Mouse (Mus musculus) forebrain, embryonic 14.5 days (tissue): ENCODE measurements at regions not wholly inside any gene's neighbourhood (a gene's known extent, or its start where the extent isn't known, plus 50 kb on each side); places are given as distances from the start of the nearest gene placed in this dataset.
A peak's percentile ranks its signal among the peaks of the same experiment; 100 is the strongest.

ENCODE experiments used
- ATAC-seq: fragments of 200-750 bp; cut with Nextera tagmentation; 2 replicates; pipeline ENCODE4 v1.8.0; 2017; ENCODE audit warnings: mild to moderate bottlenecking, moderate library complexity
- DNase-seq: peaks from one replicate; pipeline ENCODE4 v3.0.0-alpha.2; 2015; ENCODE audit warnings: low spot score
- H3K27ac ChIP-seq: fragments of 300-500 bp; sonication (generic); 2 replicates; pipeline ENCODE4 v1.5.1; 2014; ENCODE audit warnings: low read depth, mild to moderate bottlenecking, control low read depth, low read length, moderate library complexity
- H3K27me3 ChIP-seq: fragments of 300-500 bp; sonication (generic); replicated peaks from 2 replicates; pipeline ENCODE4 v1.6.1; 2014; ENCODE audit warnings: low read length, control low read depth, mixed read lengths; ENCODE audit not compliant: control insufficient read depth, insufficient read depth
- H3K36me3 ChIP-seq: fragments of 300-500 bp; sonication (generic); 2 replicates; pipeline ENCODE4 v1.6.1; 2014; ENCODE audit warnings: low read length, control low read depth; ENCODE audit not compliant: control insufficient read depth, insufficient read depth
- H3K4me1 ChIP-seq: fragments of 300-500 bp; sonication (generic); 2 replicates; pipeline ENCODE4 v1.6.1; 2014; ENCODE audit warnings: antibody characterized with exemption, low read length, control low read depth; ENCODE audit not compliant: control insufficient read depth, insufficient read depth
- H3K4me2 ChIP-seq: fragments of 300-500 bp; sonication (generic); 2 replicates; pipeline ENCODE4 v1.6.1; 2014; ENCODE audit warnings: mild to moderate bottlenecking, control low read depth, low read length
- H3K4me3 ChIP-seq: fragments of 300-500 bp; sonication (generic); 2 replicates; pipeline ENCODE4 v1.5.1; 2014; ENCODE audit warnings: low read depth, low read length, control low read depth
- H3K9ac ChIP-seq: fragments of 300-500 bp; sonication (generic); 2 replicates; pipeline ENCODE4 v1.6.1; 2014; ENCODE audit warnings: mild to moderate bottlenecking, low read length, control low read depth, moderate library complexity
- H3K9me3 ChIP-seq: fragments of 300-500 bp; sonication (generic); replicated peaks from 2 replicates; pipeline ENCODE4 v1.6.1; 2016; ENCODE audit warnings: low read length, control low read depth, mixed read lengths; ENCODE audit not compliant: control insufficient read depth
- WGBS: fragments of 180-500 bp; shearing (Covaris S2); extraction: QIAGEN DNeasy Blood & Tissue Kit; methylation state at CpG from one replicate; pipeline ENCODE4 v1.1.7; 2014; 5-methylcytosine and 5-hydroxymethylcytosine counted together

DNA sequence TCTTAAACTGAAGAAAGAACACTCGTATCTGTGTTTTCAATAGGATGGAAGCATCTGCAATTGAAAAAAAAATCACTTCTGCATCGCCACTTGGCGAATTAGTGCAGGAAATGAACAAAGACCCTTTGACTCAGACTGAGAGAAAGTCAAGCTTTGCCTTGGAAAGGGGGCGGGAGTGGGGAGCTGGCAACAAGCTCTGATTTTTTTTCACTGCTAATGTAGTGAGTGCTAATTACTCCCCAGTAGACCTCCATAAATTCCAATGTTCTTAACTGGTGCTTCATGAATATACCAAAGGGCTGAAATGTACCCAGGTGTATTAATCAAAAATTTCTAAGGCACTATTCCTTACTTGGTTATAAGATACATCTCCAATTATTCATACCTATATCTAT, 597.0 kb upstream of the Stxbp6 start:
- 5% methylated on average over 4 of the region's 4 CpGs for WGBS
- DNase-seq, result peak; percentile 62
- no peak overlapping the region for H3K4me3 ChIP-seq

DNA sequence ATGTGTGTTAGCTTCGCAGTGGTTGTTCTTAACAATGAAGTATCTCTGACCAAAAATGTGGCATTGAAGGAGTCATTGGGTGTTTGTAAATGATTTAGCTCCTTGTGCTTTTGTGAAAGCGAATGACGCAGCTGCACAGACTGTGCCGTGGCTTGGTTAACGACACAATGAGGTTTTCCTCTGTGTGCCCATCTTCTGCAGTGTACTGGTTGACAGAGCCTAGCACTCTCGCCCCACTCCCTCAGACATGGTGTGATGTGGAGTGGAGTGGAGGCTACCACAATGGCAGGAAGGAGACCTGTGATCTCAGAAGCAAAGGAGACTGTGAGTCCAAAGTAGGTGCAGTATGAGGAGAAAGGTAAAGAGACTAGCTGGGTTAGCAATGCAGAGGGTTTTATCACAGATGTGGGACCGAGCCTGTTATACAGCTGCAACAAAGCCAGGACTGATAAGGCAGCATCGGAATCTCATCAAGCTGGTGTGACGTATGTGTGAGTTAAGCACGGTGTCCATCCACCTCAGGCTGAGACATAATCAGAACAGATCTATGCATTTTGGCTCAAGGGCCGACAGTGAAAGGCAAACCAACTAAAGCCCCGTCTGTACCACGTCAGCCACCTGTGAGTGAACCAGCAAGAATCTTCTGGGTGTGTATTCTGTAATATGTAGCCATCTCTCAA, 596.5 kb upstream of the Stxbp6 start:
- DNase-seq (peak; percentile 29), ATAC-seq (peak; percentile 49)
- Histone ChIP-seq H3K4me3 (no peak overlapping the region), H3K4me1 (peaks cover 24% of the 10 kb centered on the region), H3K27me3 (no peaks in the 10 kb centered on the region), H3K27ac (no peak overlapping the region), H3K4me2 (peak overlapping the region; percentile 6; the same call in 1 of the 2 replicates), H3K9ac (no peak overlapping the region), H3K36me3 (no peaks in the 10 kb centered on the region), H3K9me3 (no peaks in the 10 kb centered on the region)
- WGBS, result 53% methylated on average over 13 of the region's 13 CpGs

More for the DNA sequence above, 597.0 kb upstream of the Stxbp6 start:
- H3K9ac ChIP-seq, result no peak overlapping the region
- H3K4me1 ChIP-seq, result peaks cover 24% of the 10 kb centered on the region
- H3K4me2 ChIP-seq, result peak overlapping the region; percentile 6; the same call in 1 of the 2 replicates
- H3K27me3 ChIP-seq, result no peaks in the 10 kb centered on the region
- ATAC-seq, result peak; percentile 70; the same call in 1 of the 2 replicates
- no peak overlapping the region for H3K27ac ChIP-seq
- no peaks in the 10 kb centered on the region for H3K36me3 ChIP-seq
- H3K9me3 ChIP-seq, result no peaks in the 10 kb centered on the region

DNA sequence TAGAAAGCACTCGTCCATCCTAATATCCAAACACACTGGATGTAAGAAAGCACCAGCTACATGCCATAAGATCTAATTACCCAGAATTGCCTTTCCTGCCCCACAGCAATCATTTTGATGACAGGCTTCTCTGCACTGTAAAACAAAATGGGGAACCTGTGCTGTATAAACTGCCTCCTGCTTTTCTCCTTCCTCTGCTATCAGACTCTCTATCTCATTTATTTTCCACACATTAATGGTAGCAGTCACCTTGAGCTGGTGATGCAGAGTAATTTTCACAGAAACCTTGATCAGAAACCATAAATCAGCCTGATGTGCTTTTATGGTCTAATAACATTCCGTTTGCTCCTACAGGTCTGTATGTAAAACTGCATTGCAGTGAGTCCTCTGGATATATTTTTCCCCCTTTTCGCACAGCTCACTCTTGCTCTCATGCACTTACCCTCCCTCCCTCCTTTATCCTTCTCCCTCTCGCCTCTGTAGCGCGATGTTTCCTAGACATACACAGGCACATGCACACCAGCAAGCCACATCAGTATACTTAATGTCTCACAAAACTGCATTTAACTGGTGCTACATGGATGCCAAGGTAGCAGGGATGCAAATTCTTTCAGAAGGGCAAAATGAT, 595.9 kb upstream of the Stxbp6 start:
- Histone ChIP-seq H3K9ac (no peak overlapping the region), H3K4me1 (peaks cover 24% of the 10 kb centered on the region), H3K4me3 (no peak overlapping the region), H3K36me3 (no peaks in the 10 kb centered on the region), H3K9me3 (no peaks in the 10 kb centered on the region), H3K4me2 (no peak overlapping the region), H3K27ac (no peak overlapping the region), H3K27me3 (no peaks in the 10 kb centered on the region)
- WGBS, result 70% methylated on average over 6 of the region's 6 CpGs
- DNase-seq, result peak; percentile 22
- peak; percentile 57; the same call in 1 of the 2 replicates for ATAC-seq

DNA sequence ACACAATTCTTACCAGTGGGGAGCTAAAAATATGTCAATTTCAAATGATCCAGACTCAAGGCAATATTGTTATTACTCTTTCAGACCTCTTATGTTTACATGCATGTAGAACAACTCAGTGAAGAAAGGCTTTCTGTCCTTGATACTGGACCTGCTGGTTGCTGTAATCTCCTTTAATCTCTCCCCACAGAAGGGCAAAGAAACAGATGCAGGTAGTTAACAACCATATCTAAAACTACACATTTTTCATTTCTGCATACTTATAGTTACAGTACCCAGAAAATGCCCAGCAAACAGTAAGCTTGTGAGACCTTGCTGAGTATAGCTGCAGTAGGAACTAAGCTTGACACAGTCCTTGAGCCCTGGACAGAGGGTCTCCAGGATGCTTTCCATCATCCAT, 585.1 kb upstream of the Stxbp6 start:
- Histone ChIP-seq H3K4me1 (no peaks in the 10 kb centered on the region), H3K27me3 (no peaks in the 10 kb centered on the region), H3K4me3 (no peak overlapping the region), H3K36me3 (no peaks in the 10 kb centered on the region), H3K4me2 (no peak overlapping the region), H3K9ac (no peak overlapping the region), H3K9me3 (no peaks in the 10 kb centered on the region), H3K27ac (no peak overlapping the region)
- DNase-seq, result no peak
- ATAC-seq, result no peak

DNA sequence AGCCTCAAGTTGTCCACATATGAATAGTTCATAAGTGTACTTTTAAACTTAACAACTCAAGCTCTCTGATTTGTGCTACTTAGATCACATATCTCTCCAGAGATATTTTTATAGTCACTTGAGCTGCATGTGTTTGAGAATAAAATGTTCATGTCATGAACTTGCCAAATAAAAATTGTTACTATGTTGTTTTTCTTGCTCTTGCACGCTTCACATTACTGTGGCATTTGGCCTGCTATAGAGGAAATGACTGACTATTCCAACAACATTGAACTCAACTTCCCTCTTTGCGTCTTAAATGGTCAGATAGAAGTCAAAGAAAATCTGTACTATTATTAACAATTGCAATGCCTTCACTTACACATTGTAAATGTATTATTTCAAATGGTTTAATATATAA, 582.1 kb upstream of the Stxbp6 start:
- Histone ChIP-seq H3K27me3 (no peaks in the 10 kb centered on the region), H3K27ac (no peak overlapping the region), H3K4me1 (no peaks in the 10 kb centered on the region), H3K4me2 (no peak overlapping the region), H3K9ac (no peak overlapping the region), H3K4me3 (no peak overlapping the region), H3K9me3 (no peaks in the 10 kb centered on the region), H3K36me3 (no peaks in the 10 kb centered on the region)
- 91% methylated on average over 2 of the region's 2 CpGs for WGBS
- DNase-seq, result no peak
- ATAC-seq, result no peak

DNA sequence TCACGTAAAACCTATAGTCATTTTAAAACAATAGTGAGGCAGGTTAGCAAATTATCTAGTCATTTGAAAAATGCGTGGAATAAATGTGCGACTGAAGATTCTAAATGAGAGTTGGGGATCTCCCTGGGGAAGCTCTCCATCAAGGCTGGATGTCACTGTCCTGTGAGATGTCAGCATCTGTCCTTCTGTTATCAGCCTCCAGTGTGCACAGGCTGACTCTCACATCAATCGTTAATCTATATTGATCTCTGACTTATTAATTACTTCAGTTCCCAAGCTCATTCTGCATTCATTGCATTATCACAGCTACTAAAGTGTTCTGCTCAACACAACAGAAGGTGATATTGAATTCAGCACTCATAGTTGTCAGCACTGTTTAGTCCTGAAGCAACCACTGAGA, 574.1 kb upstream of the Stxbp6 start:
- H3K4me3 ChIP-seq, result no peak overlapping the region
- no peak overlapping the region for H3K4me2 ChIP-seq
- no peaks in the 10 kb centered on the region for H3K4me1 ChIP-seq
- H3K9me3 ChIP-seq, result no peaks in the 10 kb centered on the region
- no peak for DNase-seq
- no peak overlapping the region for H3K9ac ChIP-seq
- WGBS, result 91% methylated on average over 4 of the region's 4 CpGs
- no peaks in the 10 kb centered on the region for H3K36me3 ChIP-seq
- no peak overlapping the region for H3K27ac ChIP-seq
- H3K27me3 ChIP-seq, result no peaks in the 10 kb centered on the region
- no peak for ATAC-seq

DNA sequence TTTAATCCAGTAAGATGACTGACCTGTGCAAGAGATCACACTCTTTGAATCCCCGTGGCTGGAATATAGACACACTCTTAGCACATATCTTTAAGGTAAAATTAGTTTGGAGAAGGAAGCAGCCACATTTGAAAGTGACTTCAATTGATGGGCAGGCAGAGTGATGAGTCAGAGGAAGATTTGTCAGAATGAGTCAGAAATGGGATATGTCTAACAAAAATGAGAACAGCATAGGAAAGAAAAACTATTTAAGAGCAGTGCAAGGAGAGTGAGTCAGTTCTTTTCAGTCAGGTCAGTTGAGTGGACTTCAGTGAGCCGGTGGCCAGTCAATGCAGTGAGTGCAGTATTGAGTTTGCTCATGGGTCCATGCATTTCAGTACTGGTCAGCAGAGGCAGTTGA, 569.7 kb upstream of the Stxbp6 start:
- no peak for ATAC-seq
- H3K36me3 ChIP-seq, result no peaks in the 10 kb centered on the region
- H3K9me3 ChIP-seq, result no peaks in the 10 kb centered on the region
- no peak overlapping the region for H3K4me3 ChIP-seq
- no peak overlapping the region for H3K27ac ChIP-seq
- H3K9ac ChIP-seq, result no peak overlapping the region
- H3K27me3 ChIP-seq, result no peaks in the 10 kb centered on the region
- 90% methylated on average over 2 of the region's 2 CpGs for whole genome bisulfite sequencing
- H3K4me1 ChIP-seq, result no peaks in the 10 kb centered on the region
- H3K4me2 ChIP-seq, result no peak overlapping the region
- no peak for DNase-seq

DNA sequence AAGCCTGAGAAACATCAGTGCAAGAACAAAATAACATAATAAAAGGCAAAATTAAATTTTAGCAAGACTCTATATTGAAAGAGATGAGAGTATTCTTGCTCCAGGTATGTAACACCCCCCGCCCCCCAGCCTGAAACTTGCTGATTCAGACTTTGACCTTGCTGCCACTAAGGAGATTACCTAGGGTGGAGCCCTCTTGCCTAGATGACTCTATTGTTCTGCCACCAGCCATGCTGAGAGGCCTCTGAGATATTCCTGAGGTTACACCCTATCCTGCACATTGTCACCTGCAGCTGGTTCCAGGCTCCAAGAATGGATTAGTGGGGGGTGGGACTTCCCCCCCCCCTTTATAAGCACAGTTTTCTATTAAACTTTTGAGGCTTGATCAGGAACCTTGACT, 548.3 kb upstream of the Stxbp6 start:
- Histone ChIP-seq H3K9ac (no peak overlapping the region), H3K4me2 (no peak overlapping the region), H3K9me3 (no peaks in the 10 kb centered on the region), H3K4me3 (no peak overlapping the region), H3K36me3 (no peaks in the 10 kb centered on the region), H3K27ac (no peak overlapping the region), H3K27me3 (no peaks in the 10 kb centered on the region), H3K4me1 (no peaks in the 10 kb centered on the region)
- 87% methylated on average over 1 of the region's 1 CpGs for WGBS
- no peak for DNase-seq
- ATAC-seq, result no peak

DNA sequence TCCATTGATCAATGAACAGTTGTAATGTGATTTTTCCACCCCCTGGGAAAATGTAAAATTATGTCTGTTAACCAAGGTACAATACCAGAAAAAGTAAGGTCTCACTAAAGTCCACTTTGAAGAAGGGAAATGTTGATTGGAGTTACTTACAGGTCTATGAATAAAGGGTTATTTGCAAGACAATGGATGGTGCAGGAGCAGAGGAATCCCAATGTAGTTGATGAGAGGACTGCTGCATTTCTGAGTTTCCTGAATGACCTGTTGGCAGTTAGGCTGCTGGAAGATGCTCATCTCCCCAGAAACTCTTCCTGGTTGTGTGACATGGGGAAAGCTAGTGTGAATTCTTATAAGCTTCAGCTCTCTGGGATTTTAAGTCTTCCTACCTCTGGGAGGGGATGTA, 545.5 kb upstream of the Stxbp6 start:
- Histone ChIP-seq H3K36me3 (no peaks in the 10 kb centered on the region), H3K4me3 (no peak overlapping the region), H3K9me3 (no peaks in the 10 kb centered on the region), H3K9ac (no peak overlapping the region), H3K27me3 (no peaks in the 10 kb centered on the region), H3K27ac (no peak overlapping the region), H3K4me2 (no peak overlapping the region), H3K4me1 (no peaks in the 10 kb centered on the region)
- DNase-seq (no peak), ATAC-seq (no peak)
